Mouse (Mus musculus) embryo, embryonic 11.5 days (tissue): ENCODE data around the gene Prg3.
A peak's percentile ranks its signal among the peaks of the same experiment; 100 is the strongest.

ENCODE experiments used
- DNase-seq: peaks from one replicate; pipeline ENCODE4 v3.0.0-alpha.2; 2012; ENCODE audit warnings: low read depth, low spot score

Prg3 gene

DNA sequence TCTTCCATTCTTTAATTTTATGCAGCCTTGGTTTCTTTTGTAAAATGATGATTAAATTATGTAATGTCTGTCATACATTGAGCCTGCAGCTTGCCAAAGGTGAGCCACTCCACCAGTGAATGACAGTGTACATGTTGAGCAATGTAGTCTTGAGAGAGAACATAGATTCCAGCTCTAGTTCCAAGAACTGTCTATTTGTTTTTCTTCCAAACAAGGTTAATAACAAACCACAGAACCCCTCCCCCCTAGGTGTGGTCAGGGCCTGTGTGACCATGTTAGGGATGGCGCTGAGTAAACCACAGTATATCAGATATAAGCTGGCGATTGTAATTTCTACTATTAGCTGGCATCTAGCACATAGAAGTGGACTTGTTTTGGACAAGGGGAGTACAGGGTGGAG lies 8.4 kb downstream of the Prg3 start:
- no peak for DNase-seq

- no peak for DNase-seq
Measured at GRCm38 (mm10) chr2:84999486-85000181, 11.6 kb downstream of the Prg3 start.

- no peak for DNase-seq
Measured at GRCm38 (mm10) chr2:85001497-85001896, 13.5 kb downstream of the Prg3 start.

DNA sequence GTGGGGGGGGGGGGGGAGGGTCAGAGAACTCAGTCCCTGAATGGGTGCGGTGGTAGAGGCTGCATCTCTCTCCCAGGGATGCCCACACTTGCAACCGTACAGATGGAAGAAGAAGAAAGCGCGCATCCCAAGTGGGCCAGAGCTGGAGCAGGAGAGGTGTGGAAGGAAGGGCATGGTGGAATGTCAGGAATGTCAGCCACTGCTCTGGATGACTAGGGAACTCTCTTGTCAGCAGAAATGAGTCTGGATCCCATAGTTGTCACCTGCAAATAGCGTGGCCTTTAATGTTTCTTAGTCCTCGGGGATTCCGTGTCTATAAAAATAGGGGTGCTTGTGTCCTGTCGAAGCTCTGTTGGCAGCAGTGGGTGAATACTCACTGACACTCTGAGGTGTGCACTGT lies 14.6 kb downstream of the Prg3 start:
- DNase-seq = no peak

DNA sequence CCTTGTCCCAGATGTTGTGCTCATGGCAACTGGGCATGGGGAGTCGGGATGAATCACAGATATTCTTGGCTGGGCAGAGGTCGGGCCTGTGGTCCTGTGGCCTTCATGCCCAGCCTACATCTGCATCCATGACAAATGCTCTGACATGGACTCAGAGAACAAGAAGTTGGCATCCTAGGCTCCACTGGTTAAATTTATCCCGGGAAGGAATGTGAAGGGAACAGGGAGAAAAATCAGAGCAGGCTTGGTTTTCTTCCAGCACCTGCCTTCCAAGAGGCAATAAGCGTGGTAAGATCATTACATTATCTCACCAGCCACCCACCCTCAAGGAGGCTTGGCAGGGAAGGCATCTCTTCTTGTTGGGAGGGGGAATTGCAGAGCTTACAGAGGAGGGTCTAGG lies 16.3 kb downstream of the Prg3 start:
- DNase-seq = no peak

DNA sequence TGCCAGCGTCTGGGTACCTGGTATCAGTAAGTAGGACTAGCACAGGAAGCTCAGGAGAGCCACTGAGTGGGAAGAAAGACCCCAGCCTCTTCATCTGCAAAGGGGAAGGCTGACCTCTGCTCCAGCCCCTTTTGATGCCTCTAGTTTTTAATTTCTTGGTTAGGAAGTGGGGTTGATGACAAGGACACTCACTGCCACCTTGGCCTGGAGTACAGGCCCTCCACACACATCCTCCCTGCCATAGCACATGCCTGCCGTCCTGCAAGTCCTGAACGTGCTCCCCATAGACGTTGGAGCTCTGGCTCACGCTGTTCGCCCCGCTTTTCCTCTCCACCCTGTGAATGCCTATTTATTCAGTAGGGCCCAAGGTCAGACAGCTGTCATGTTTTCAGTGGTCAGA lies 18.6 kb downstream of the Prg3 start:
- no peak for DNase-seq

DNA sequence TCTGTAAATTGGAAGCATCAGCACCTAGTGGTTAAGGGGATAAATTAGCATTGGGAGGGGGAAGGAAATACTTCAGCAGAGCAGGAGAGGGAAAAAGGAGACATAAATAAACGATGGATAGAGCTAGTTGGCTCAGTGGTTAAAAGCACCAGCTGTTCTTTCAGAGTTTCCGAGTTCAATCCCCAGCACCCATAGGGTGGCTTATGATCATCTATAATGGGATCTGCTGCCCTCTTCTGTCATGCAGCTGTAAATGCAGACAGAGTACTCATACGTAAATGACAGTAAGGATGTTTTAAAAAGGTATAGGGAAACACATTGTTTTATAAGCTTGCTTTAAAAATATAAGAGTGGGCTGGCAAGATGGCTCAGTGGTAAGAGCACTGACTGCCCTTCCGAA lies 19.7 kb downstream of the Prg3 start:
- peak; percentile 22 for DNase-seq

DNA sequence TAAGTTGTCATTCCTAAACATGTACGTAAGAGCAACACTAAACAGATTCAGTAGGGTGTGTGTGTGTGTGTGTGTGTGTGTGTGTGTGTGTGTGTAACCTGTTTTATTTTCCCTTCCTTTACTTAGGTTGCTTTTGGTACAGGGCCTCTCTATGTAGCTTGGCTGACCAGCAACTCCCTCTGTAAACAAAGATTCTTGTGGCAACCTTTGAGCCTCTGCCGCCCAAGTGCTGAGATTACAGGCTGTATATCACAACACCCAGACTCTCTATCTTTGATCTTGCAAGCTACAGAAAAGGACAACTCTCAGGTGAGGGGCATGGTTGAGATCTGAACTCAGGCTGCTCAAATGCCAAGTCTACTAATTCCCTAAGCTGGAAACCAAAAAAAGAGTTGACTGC lies 21.2 kb downstream of the Prg3 start:
- no peak for DNase-seq

- DNase-seq = peak; percentile 16
Measured at GRCm38 (mm10) chr2:85011906-85012604, 24.0 kb downstream of the Prg3 start.

- no peak for DNase-seq
Measured at GRCm38 (mm10) chr2:85012679-85013078, 24.7 kb downstream of the Prg3 start.

- DNase-seq = no peak
Measured at GRCm38 (mm10) chr2:85013826-85014587, 26.0 kb downstream of the Prg3 start.

- no peak for DNase-seq
Measured at GRCm38 (mm10) chr2:85014588-85014982, 26.6 kb downstream of the Prg3 start.

DNA sequence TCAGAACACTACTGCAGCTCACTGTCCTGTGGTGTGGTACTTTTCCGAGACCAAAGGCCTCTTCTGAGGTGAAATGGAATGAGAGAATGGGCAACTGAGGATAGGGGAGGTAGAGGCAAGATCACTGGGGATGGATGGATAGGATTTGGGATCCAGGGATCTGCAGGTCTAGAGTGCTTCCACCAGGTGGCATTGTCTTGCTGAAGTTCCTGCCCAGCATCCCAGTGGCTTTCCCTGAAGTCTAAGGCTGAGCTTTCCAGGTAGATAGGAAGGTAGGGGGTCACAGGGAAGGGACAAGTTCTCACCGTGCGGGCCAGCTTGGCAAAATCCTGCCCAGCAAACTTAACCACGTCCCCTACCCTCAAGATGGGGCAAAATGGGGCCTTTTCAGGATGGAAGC lies 34.0 kb downstream of the Prg3 start:
- DNase-seq = no peak

DNA sequence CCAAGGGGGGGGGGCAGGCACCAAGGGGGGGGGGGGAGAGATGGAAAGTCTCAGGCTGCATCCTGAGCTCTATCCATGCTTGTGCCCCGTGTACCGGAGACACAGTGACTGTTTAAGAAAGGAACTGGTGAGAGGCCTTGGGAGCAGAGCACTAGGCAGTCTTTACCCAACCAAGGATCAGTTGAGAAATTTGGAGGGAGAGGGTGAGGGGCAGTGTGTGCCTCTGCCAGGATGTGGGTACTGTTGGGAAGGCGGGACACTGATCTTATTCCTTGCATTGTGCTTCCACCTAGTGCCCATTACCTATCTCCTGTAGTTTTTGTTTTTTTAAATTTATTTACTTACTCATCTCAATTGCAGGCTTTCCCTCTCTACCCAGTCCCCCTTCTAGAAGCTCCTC lies 38.2 kb downstream of the Prg3 start:
- no peak for DNase-seq

- no peak for DNase-seq
Measured at GRCm38 (mm10) chr2:85027281-85027680, 39.3 kb downstream of the Prg3 start.

DNA sequence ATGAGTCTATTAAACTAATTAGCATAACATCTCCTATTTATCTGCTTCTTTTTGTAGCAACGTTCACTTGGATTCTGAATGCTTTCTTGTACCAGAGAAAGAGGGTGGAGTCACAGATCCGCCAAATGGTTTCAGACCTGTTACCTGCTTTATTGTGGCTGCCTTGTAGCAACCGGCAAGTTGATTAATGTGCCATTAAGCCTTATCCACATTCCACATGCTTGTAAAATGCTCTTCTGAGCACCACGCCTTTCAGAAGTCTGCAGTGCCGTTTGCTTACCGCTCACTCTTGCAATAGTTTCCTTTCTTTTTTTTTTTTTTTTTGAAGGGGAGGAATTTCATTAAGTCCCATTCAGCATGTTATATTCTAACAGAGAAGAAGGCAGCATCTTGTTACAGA lies 41.9 kb downstream of the Prg3 start:
- no peak for DNase-seq

DNA sequence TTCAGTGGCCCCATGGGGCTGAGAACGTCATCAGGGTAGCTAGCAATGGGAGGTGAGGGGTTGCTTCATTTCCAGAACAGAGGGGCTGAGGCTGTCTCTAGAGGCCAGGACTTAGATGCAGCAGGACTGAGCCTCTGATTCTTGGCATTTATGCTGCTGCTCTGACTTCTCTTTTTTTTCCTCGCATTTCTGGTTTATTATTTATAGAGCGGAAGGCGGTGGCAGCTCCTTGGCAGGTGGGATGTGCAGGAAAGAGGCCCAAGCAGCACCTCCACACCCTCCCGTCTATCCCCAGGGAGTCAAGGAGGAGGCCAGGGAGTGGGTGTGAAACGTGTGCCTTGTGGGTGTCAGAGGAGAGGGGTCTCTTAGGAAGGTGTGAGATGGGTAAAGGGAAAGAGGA lies 43.0 kb downstream of the Prg3 start:
- no peak for DNase-seq

DNA sequence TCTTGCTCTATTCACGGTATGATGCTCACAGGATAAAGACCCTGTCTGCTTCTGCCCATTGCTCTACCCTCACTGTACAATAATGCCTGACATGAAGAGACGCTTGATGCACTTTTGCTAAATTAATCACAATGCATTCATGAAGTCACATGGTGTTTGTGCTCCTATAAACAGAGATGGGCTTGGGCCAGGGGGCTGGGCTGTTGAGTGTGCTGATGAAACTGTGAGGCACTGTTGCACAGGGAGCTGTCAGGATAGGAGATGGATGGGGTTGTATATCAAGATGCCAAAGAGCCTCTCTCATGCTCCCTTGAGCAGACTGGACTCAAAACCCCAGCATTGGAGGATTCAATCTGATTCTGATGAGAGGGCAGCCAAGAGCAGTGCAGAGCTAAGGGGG lies 45.1 kb downstream of the Prg3 start:
- no peak for DNase-seq

GRCm38 (mm10) chr2:85034169-85034568 lies 46.2 kb downstream of the Prg3 start:
- no peak for DNase-seq

DNA sequence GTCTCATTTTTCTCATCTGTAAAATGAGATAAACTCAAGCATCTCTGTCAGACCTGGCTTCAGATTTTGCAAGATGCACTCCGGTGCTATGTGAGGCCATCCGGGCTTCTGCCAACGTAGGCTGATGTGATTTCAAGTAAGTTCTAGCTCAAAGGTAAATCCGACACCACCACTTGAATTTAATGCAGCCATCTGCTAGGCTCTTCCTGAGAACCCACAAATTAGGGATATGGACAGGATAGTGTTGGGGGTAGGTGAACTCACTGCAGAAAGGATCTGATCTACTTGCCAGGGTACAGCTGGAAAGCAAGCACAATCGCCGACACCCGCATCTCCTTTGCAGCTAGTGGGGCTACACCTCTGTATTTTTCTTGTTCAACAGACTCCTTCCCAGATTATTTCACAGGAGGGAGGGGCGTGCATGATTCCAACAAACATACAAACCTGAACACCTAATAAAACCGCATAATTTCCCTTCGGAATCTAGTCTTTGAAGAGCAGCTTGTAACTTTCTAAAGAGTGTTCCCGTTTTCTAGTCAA lies 48.6 kb downstream of the Prg3 start:
- no peak for DNase-seq

DNA sequence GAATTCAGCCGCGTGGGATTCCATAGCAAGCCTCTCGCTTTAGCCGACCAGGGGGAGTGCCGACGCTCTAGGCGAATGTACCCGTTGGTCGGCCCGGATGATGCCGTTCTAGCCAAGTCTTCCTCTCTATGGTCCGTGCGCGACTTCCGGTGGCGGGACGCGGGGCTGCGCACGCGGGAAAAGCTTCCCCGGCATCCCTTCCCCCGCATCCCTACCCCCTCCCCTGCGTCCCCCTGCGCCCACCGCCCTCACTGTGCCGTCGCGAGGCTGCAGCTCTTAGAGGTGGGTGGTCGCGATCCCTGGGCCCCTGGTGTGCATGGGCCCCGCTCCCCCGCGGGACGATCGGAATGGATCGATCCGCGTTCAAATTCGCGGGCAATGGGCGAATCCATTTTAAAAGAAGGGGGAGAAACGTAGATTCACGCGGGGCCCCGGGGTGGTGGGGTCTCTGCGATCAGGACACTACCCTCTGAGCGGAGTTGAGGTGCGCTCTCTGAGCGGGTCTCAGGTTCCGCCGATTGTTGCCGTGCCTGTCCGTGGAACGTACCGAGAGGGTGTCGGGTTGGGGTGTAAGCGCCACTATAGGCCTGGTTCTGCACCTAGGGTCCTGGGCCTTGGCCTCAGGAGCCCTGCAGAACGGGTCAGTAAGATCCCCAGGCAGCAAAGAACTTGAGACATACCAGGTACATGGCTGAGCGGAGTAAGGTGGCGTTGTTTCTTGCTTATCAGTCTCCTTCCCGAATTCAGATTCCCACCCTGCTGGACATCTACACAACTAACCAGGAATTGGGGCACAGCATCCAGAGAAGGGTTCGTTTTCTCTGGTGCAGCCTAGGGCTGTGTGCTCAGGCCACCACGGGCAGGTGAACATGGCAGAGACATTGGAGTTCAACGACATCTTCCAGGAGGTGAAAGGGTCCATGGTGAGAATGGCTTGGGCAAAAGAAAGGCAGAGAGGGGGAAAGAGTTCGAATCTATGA lies 49.3 kb downstream of the Prg3 start, which contains the start of the genes Ssrp1 and P2rx3:
TSS of gene Ssrp1 (plus strand) at position 188 of the 980 bp plus-strand sequence.
TSS of gene P2rx3 (minus strand) at position 416 of the 980 bp plus-strand sequence.
- peak; percentile 90 for DNase-seq
